Mouse (Mus musculus): Measurements from ENCODE around the gene Abcg4.

DNA sequence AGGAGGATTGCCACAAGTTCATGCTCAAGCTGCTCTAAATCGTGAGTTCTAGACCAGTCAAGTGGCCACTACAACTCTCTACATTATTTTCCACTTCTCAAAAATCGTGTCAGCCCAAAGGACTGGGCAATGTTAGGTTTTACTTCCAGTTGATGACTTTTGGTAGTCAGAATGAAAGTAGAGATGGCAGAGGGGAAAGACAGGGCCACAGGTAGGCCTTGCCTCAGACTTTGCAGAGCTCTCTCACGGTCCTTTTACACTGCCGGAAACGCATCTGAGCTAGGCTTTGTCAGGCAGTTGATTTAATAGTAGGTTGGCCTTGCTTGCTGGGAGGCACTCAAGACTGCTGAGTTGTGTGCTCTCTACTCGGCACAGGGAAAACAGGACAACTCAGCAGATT lies 35.7 kb upstream of the Abcg4 start:
- no peak for TF ChIP-seq CTCF (IDR thresholded peaks at IDR 0.05; ENCODE audit: control insufficient read depth, insufficient read depth, insufficient replicate concordance, low read depth, low read length)
- no peak for TF ChIP-seq POLR2A (IDR thresholded peaks at IDR 0.05; ENCODE audit: control insufficient read depth, low read depth, low read length)

Measured in testis, adult 2 months (tissue).